Mouse (Mus musculus): Measurements from ENCODE around the gene Tmem184a.

GRCm38 (mm10) chr5:139815964-139816363 lies 3.8 kb downstream of the Tmem184a start:
- TF ChIP-seq MAX (IDR thresholded peaks at IDR 0.05) (no peak), CTCF (IDR thresholded peaks at IDR 0.05; ENCODE audit: control insufficient read depth, insufficient read depth, insufficient read length) (no peak), USF1 (IDR thresholded peaks at IDR 0.05; ENCODE audit: low read depth) (no peak), MYOG (IDR thresholded peaks at IDR 0.05; ENCODE audit: control insufficient read depth, extremely low read depth, insufficient read length) (no peak), CEBPB (IDR thresholded peaks at IDR 0.05; ENCODE audit: low read depth) (no peak), MYOD1 (IDR thresholded peaks at IDR 0.05; ENCODE audit: control insufficient read depth, insufficient read length, low read depth) (no peak)

Data from C2C12 (cell line).